Mouse (Mus musculus) spleen, adult 2 months (tissue): ENCODE results near the gene Zfp579.
A peak's percentile ranks its signal among the peaks of the same experiment; 100 is the strongest.

ENCODE experiments used
- CTCF ChIP-seq: fragments of 200-500 bp; IDR thresholded peaks from 2 replicates; pipeline ENCODE4 v1.5.1; 2011; ENCODE audit warnings: mild to moderate bottlenecking, inconsistent platforms; ENCODE audit not compliant: insufficient read depth, insufficient read length, insufficient replicate concordance; ENCODE audit errors: extremely low read depth
- POLR2A ChIP-seq: fragments of 200-500 bp; IDR thresholded peaks from 2 replicates; pipeline ENCODE4 v1.6.1; 2011; ENCODE audit warnings: low read depth, low read length, inconsistent platforms

GRCm38 (mm10) chr7:4964272-4964671 lies 31.7 kb downstream of the Zfp579 start, which contains the start of gene Sbk2:
- TF ChIP-seq CTCF: peak; percentile 73
- TF ChIP-seq POLR2A: no peak
